Mouse (Mus musculus) thymus, adult 18-20 months (tissue): ENCODE results near the gene Ckap2l.

ENCODE experiments used
- DNase-seq, 2 experiments: peaks; one replicate each; pipeline ENCODE4 v3.0.0; 2022; ENCODE audit warnings: mixed read lengths in 2 of 2

Gene Ckap2l

GRCm38 (mm10) chr2:129233218-129233617 lies 63.8 kb downstream of the Ckap2l start:
- no peak for DNase-seq

- no peak for DNase-seq
These were observed 64.5 kb downstream of the Ckap2l start for GRCm38 (mm10) chr2:129232484-129232883.

GRCm38 (mm10) chr2:129232023-129232422 lies 65.0 kb downstream of the Ckap2l start:
- DNase-seq: no peak

- DNase-seq: no peak
These were observed 67.7 kb downstream of the Ckap2l start for GRCm38 (mm10) chr2:129229316-129229715.

GRCm38 (mm10) chr2:129228571-129228970 lies 68.4 kb downstream of the Ckap2l start:
- no peak for DNase-seq

- DNase-seq: no peak
These were observed 69.3 kb downstream of the Ckap2l start for GRCm38 (mm10) chr2:129227709-129228108.

- DNase-seq: no peak
These were observed 69.9 kb downstream of the Ckap2l start for GRCm38 (mm10) chr2:129227011-129227529.

GRCm38 (mm10) chr2:129226296-129226851 lies 70.6 kb downstream of the Ckap2l start:
- no peak for DNase-seq

GRCm38 (mm10) chr2:129225251-129225819 lies 71.7 kb downstream of the Ckap2l start:
- no peak for DNase-seq

GRCm38 (mm10) chr2:129224178-129224577 lies 72.8 kb downstream of the Ckap2l start:
- DNase-seq: no peak

GRCm38 (mm10) chr2:129221097-129221632 lies 75.8 kb downstream of the Ckap2l start:
- DNase-seq: no peak

- no peak for DNase-seq
These were observed 78.4 kb downstream of the Ckap2l start for GRCm38 (mm10) chr2:129218537-129219105.
